Mouse (Mus musculus): Measurements from ENCODE around the gene H6pd. TPM values are rescaled to one million over a fixed set of nuclear protein-coding genes. Genes with fewer than 3 reads are reported as not detected.

Gene H6pd
- polyA plus RNA-seq, 1 experiment from 2014 or later, result 12.7 TPM

DNA sequence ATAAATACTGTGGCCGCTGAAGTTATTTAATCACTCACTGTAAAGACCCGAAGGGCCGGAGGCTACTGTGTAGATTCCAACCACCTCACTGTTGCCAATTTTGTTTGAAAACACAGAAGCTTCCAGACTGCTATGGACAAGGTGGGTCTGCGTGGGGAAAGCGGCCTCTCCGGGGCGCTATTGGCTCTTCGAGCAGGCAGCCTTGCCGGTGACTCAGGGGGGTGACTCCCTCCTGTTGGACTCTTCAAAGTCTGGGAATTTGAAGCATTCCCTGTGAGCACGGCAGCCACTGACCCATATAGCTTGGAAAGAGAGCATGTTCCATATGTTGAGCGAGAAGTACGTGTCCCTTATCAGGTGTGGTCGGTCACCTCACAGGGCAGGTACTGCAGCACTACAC lies 52.8 kb downstream of the H6pd start:
- no peak overlapping the region for H3K27ac ChIP-seq (ENCODE audit: poor library complexity, severe bottlenecking)
- H3K4me3 ChIP-seq, result 0 out of 2 replicates have a peak overlapping the region, but pooled peaks have one; percentile 66
- H3K27me3 ChIP-seq (replicated peaks), result peaks cover 35% of the 10 kb centered on the region
- peak overlapping the region; percentile 96; the same call in 1 of the 2 replicates for H3K4me2 ChIP-seq
- H3K4me1 ChIP-seq (replicated peaks), result peaks cover 16% of the 10 kb centered on the region
- H3K9ac ChIP-seq, result no peak overlapping the region
- H3K36me3 ChIP-seq, result no peaks in the 10 kb centered on the region
- no peak for ATAC-seq (ENCODE audit: insufficient number of reproducible peaks, low FRiP score)
- no peaks in the 10 kb centered on the region for H3K9me3 ChIP-seq (replicated peaks)
- WGBS, result 35% methylated on average over 13 of the region's 13 CpGs

DNA sequence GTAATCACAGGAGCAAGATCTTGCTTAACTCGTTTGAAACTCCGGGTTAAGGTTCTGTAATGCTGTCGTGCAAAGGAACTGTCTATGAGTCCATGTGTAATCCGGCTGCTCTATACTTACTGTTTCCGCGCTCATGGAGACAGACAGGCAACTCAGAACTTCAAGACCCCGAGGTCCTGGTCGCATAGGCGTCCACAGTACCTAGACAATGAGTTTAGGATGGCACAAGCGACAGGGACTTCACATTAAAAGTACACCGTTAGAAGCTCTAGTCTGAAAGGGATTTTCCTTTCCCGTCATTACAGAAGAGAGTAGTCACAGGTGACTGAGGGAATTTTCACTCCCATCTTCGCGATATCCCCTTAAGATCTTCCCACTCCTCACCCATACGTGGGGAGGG lies 53.2 kb downstream of the H6pd start:
- Histone ChIP-seq H3K9me3 (replicated peaks) (no peaks in the 10 kb centered on the region), H3K4me2 (peak overlapping the region; percentile 96), H3K9ac (0 out of 2 replicates have a peak overlapping the region, but pooled peaks have one; percentile 55), H3K4me3 (peak overlapping the region; percentile 66), H3K36me3 (no peaks in the 10 kb centered on the region), H3K27ac (ENCODE audit: poor library complexity, severe bottlenecking) (no peak overlapping the region), H3K4me1 (replicated peaks) (peaks cover 16% of the 10 kb centered on the region), H3K27me3 (replicated peaks) (peaks cover 35% of the 10 kb centered on the region)
- WGBS, result 14% methylated on average over 15 of the region's 15 CpGs
- ATAC-seq (ENCODE audit: insufficient number of reproducible peaks, low FRiP score), result no peak

DNA sequence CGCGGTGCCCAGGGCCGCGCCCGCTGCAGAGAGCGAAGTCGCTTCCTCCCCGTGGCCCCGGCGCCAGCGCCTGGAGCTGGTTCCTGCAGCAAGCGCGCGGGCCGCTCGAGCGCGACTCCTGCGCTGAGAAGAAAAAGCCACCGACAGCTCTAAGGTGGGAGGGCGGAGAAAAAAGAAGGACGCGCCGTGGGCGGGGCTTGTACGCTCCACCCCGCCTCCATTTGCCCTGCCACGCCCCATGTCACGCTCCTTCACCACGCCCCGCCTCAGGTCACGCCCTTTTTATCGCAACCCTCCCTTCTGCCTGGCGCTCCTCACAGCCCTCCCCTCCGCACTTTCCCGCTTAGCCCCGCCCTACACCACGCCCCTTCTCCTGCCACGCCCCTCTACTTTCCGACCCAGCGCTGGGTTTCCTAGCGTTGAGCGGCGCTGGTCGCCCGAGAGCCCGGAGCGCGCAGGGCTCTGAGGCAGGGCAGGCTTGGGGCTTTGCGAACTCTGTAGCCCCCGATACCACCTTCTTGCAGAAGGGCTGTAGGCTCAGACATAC lies 53.9 kb downstream of the H6pd start, which contains the start of gene Spsb1:
Gene Spsb1, minus strand, starts transcription at position 151 of the 547 bp plus-strand sequence.
- WGBS, result under 1% methylated on average over 48 of the region's 51 CpGs

GRCm38 (mm10) chr4:149953621-149954481 lies 55.0 kb downstream of the H6pd start:
- H3K9ac ChIP-seq, result peak overlapping the region; percentile 75
- no peaks in the 10 kb centered on the region for H3K36me3 ChIP-seq
- no peak for ATAC-seq (ENCODE audit: insufficient number of reproducible peaks, low FRiP score)
- WGBS, result 5% methylated on average over 32 of the region's 32 CpGs
- H3K4me2 ChIP-seq, result peak overlapping the region; percentile 96
- 0 out of 2 replicates have a peak overlapping the region, but pooled peaks have one; percentile 44 for H3K27ac ChIP-seq (ENCODE audit: poor library complexity, severe bottlenecking)
- peaks cover 35% of the 10 kb centered on the region for H3K27me3 ChIP-seq (replicated peaks)
- H3K9me3 ChIP-seq (replicated peaks), result no peaks in the 10 kb centered on the region
- peaks cover 18% of the 10 kb centered on the region for H3K4me1 ChIP-seq (replicated peaks)
- peak overlapping the region; percentile 66 for H3K4me3 ChIP-seq

More for the DNA sequence above, 53.9 kb downstream of the H6pd start, which contains the start of gene Spsb1:
- Histone ChIP-seq H3K27ac (ENCODE audit: poor library complexity, severe bottlenecking) (peak within 1 kb of the TSS; percentile 44), H3K4me1 (replicated peaks) (peaks cover 16% of the 10 kb centered on the region), H3K36me3 (no peaks in the 10 kb centered on the region), H3K27me3 (replicated peaks) (peaks cover 35% of the 10 kb centered on the region), H3K4me3 (peak within 1 kb of the TSS; percentile 66), H3K4me2 (peak within 1 kb of the TSS; percentile 96), H3K9ac (peak within 1 kb of the TSS; percentile 75), H3K9me3 (replicated peaks) (no peaks in the 10 kb centered on the region)
- peak; percentile 94 for ATAC-seq (ENCODE audit: insufficient number of reproducible peaks, low FRiP score)

- H3K4me1 ChIP-seq (replicated peaks), result peaks cover 34% of the 10 kb centered on the region
Observed at GRCm38 (mm10) chr4:149952201-149952600, 56.6 kb downstream of the H6pd start.

GRCm38 (mm10) chr4:149951201-149951600 lies 57.6 kb downstream of the H6pd start:
- Histone ChIP-seq H3K9me3 (replicated peaks) (no peaks in the 10 kb centered on the region), H3K36me3 (no peaks in the 10 kb centered on the region), H3K27ac (ENCODE audit: poor library complexity, severe bottlenecking) (no peak overlapping the region), H3K4me3 (no peak overlapping the region), H3K4me1 (replicated peaks) (peaks cover 40% of the 10 kb centered on the region), H3K4me2 (no peak overlapping the region), H3K9ac (no peak overlapping the region), H3K27me3 (replicated peaks) (peaks cover 23% of the 10 kb centered on the region)
- WGBS, result 83% methylated on average over 13 of the region's 13 CpGs
- ATAC-seq (ENCODE audit: insufficient number of reproducible peaks, low FRiP score), result no peak

More at GRCm38 (mm10) chr4:149952201-149952600, 56.6 kb downstream of the H6pd start:
- Histone ChIP-seq H3K4me2 (no peak overlapping the region), H3K36me3 (no peaks in the 10 kb centered on the region), H3K27me3 (replicated peaks) (peaks cover 32% of the 10 kb centered on the region), H3K9ac (no peak overlapping the region), H3K9me3 (replicated peaks) (no peaks in the 10 kb centered on the region), H3K27ac (ENCODE audit: poor library complexity, severe bottlenecking) (no peak overlapping the region), H3K4me3 (no peak overlapping the region)
- 83% methylated on average over 9 of the region's 9 CpGs for WGBS
- no peak for ATAC-seq (ENCODE audit: insufficient number of reproducible peaks, low FRiP score)

GRCm38 (mm10) chr4:149949691-149950090 lies 59.1 kb downstream of the H6pd start:
- H3K4me2 ChIP-seq, result no peak overlapping the region
- no peaks in the 10 kb centered on the region for H3K9me3 ChIP-seq (replicated peaks)
- no peak overlapping the region for H3K4me3 ChIP-seq
- H3K27me3 ChIP-seq (replicated peaks), result peaks cover 19% of the 10 kb centered on the region; the same call in 1 of the 2 replicates
- H3K36me3 ChIP-seq, result no peaks in the 10 kb centered on the region
- WGBS, result 80% methylated on average over 13 of the region's 13 CpGs
- no peak for ATAC-seq (ENCODE audit: insufficient number of reproducible peaks, low FRiP score)
- no peak overlapping the region for H3K27ac ChIP-seq (ENCODE audit: poor library complexity, severe bottlenecking)
- H3K9ac ChIP-seq, result no peak overlapping the region
- peaks cover 35% of the 10 kb centered on the region for H3K4me1 ChIP-seq (replicated peaks)

DNA sequence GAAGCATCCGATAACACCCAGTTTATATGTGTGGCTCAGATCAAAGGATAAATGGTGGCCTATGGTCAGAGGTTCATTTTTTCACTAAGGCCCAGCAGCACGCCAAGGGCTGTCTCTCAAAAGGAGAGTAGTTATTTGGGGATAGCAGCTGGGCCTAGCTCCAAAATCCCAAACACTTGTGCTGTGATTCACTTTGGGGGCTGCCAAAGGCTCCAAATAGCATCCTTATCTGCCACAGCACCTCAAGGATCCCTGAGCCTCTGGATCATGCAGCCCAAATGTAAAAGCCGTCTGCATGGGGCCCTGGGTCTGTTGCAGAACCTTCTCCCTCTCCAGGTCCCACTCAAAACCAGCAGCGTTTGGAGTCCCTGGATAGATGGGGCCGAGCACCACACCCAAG lies 60.7 kb downstream of the H6pd start:
- Histone ChIP-seq H3K4me1 (replicated peaks) (peaks cover 45% of the 10 kb centered on the region), H3K9me3 (replicated peaks) (no peaks in the 10 kb centered on the region), H3K27me3 (replicated peaks) (peaks cover 16% of the 10 kb centered on the region; the same call in 1 of the 2 replicates), H3K27ac (ENCODE audit: poor library complexity, severe bottlenecking) (no peak overlapping the region), H3K36me3 (no peaks in the 10 kb centered on the region), H3K4me2 (0 out of 2 replicates have a peak overlapping the region, but pooled peaks have one; percentile 11), H3K4me3 (no peak overlapping the region), H3K9ac (no peak overlapping the region)
- WGBS, result 47% methylated on average over 5 of the region's 5 CpGs
- no peak for ATAC-seq (ENCODE audit: insufficient number of reproducible peaks, low FRiP score)

GRCm38 (mm10) chr4:149947396-149947795 lies 61.4 kb downstream of the H6pd start:
- no peaks in the 10 kb centered on the region for H3K9me3 ChIP-seq (replicated peaks)
- peaks cover 10% of the 10 kb centered on the region; the same call in 1 of the 2 replicates for H3K27me3 ChIP-seq (replicated peaks)
- no peak overlapping the region for H3K4me3 ChIP-seq
- H3K27ac ChIP-seq (ENCODE audit: poor library complexity, severe bottlenecking), result no peak overlapping the region
- no peak overlapping the region for H3K4me2 ChIP-seq
- WGBS, result 75% methylated on average over 5 of the region's 5 CpGs
- H3K36me3 ChIP-seq, result no peaks in the 10 kb centered on the region
- no peak overlapping the region for H3K9ac ChIP-seq
- ATAC-seq (ENCODE audit: insufficient number of reproducible peaks, low FRiP score), result no peak
- peaks cover 49% of the 10 kb centered on the region for H3K4me1 ChIP-seq (replicated peaks)

DNA sequence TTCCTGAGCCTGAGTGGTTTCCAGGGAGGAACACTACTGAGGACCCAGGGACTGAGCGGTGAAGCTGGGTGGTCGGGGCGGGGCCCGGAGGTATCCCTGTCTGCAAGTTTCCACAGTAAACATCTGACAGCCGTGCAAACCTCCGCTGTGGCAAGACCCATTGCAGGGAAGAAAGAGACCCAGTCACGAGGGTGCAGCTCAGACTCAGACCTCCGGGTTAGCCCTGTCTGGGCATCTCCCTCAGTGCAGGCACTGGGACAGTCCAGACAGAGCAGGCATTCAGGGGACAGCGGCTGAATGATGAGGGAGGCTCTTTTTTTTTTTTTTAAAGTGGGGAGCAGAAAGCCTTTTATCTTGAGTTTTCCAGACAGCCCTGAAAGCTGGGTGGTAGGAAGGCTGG lies 63.6 kb downstream of the H6pd start:
- Histone ChIP-seq H3K27me3 (replicated peaks) (peaks cover 7% of the 10 kb centered on the region; the same call in 1 of the 2 replicates), H3K4me2 (no peak overlapping the region), H3K27ac (ENCODE audit: poor library complexity, severe bottlenecking) (no peak overlapping the region), H3K4me1 (replicated peaks) (peaks cover 53% of the 10 kb centered on the region), H3K9ac (no peak overlapping the region), H3K9me3 (replicated peaks) (no peaks in the 10 kb centered on the region), H3K36me3 (no peaks in the 10 kb centered on the region), H3K4me3 (no peak overlapping the region)
- 46% methylated on average over 9 of the region's 9 CpGs for WGBS
- 0 out of 2 replicates have a peak, but pooled peaks have one; percentile 15 for ATAC-seq (ENCODE audit: insufficient number of reproducible peaks, low FRiP score)

- H3K36me3 ChIP-seq, result no peaks in the 10 kb centered on the region
- WGBS, result 45% methylated on average over 12 of the region's 12 CpGs
Observed at GRCm38 (mm10) chr4:149944214-149944613, 64.6 kb downstream of the H6pd start.

More at GRCm38 (mm10) chr4:149944214-149944613, 64.6 kb downstream of the H6pd start:
- no peak overlapping the region for H3K9ac ChIP-seq
- peaks cover 7% of the 10 kb centered on the region; the same call in 1 of the 2 replicates for H3K27me3 ChIP-seq (replicated peaks)
- no peaks in the 10 kb centered on the region for H3K9me3 ChIP-seq (replicated peaks)
- no peak for ATAC-seq (ENCODE audit: insufficient number of reproducible peaks, low FRiP score)
- H3K27ac ChIP-seq (ENCODE audit: poor library complexity, severe bottlenecking), result no peak overlapping the region
- H3K4me1 ChIP-seq (replicated peaks), result peaks cover 53% of the 10 kb centered on the region
- no peak overlapping the region for H3K4me2 ChIP-seq
- no peak overlapping the region for H3K4me3 ChIP-seq

All from heart, embryonic 12.5 days (tissue).